Mouse (Mus musculus) neutrophil, adult 59 days (primary cell): ENCODE measurements around the gene Gm19684. TPM values are rescaled to one million over a fixed set of nuclear protein-coding genes. Genes with fewer than 3 reads are reported as not detected.

Experiments
- total RNA-seq, 2 experiments: library from RNA; stranded (reverse); gene quantifications; 1 replicate in 1 of 2; 2 replicates in 1 of 2; pipeline ENCODE4 v1.2.4; 2023

The Gm19684 gene
- under 1 TPM; 0.44 to 0.82 TPM for total RNA-seq

DNA sequence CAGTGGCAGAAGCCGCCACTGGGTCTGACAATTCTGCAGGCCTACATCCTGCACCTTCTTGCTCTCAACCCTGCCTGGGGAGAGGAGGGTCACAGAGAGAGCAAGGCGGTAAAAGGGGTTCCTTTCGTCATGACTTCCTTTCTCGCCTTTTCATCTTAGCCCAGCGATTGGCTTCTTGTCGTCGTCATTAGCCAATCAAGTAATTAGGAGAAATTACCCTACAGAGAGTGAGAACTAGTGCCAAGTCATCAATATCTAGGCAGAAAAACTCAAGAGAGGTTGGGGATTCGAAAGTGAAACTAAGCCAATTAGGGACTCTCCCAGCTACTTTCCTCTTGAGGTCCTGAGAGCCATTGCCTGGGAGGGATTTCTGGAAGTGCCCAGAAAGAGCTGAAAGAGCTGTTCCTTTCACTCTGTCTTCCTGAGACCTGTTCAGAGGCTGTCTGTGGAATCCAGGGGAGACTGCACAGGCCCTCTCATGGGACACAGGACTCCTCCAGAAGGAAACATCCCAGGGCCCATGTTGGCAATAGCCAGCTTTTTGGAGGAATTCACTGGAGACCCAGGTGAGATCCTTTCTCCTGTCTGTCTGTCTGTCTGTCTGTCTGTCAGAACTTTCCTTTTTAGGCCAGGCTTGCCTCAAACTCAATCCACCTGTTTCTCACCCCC lies at the start of gene Gm19684:
Gene Gm19684 (plus strand): TSS at position 327 of the 669 bp plus-strand sequence.

GRCm38 (mm10) chr17:36128968-36129817 lies 7.7 kb downstream of the Gm19684 start, which contains the start of gene Gm7030:
Gm7030 (minus strand) TSS chr17:36129425.

DNA sequence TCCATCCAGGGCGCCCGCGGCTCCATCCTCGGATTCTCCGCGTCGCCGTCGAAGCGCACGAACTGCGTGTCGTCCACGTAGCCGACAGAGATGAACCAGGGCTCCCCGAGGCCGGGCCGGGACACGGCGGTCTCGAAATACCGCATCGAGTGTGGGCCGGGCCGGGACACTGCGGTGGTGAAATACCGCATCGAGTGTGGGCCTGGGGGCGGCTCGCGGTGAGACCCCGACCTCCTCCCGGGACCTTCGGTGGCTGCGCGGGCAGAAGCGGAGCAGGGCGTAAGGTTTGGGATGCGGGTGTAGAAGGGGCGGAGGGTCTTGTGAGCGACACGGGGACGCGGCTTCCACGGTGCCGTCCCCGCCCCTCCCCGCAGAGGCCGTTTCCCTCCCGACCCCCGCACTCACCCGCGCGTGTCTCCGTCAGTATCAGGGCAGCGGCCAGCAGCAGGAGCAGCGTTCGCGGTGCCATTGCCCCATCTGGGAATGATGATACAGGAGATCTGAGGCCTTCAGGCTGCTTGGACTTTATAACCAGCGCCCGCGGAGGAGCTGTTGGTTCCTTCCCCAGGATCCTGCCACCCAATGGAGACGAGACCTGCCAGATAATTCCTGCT lies 46.7 kb downstream of the Gm19684 start, which contains the start of gene Gm8909:
Gene Gm8909 (minus strand): TSS at position 499 of the 614 bp plus-strand sequence.

Other genes starting within 250 kb of the Gm19684 start
- 10 to 100 TPM; 63.4 to 68.3 TPM for gene Dhx16, start 241.9 kb upstream of the Gm19684 start, total RNA-seq
- gene 2310061I04Rik, start 224.2 kb upstream of the Gm19684 start, total RNA-seq = 10 to 100 TPM; 12.1 to 14.2 TPM
- gene Atat1, start 211.6 kb upstream of the Gm19684 start, total RNA-seq = 10 to 100 TPM; 13.1 to 14.4 TPM
- 10 to 100 TPM; 18.4 to 21.4 TPM for gene Mrps18b, start 205.3 kb upstream of the Gm19684 start, total RNA-seq
- 100 to 1,000 TPM; 100 to 125 TPM for gene Ppp1r10, start 205.2 kb upstream of the Gm19684 start, total RNA-seq
- gene Abcf1, start 151.9 kb upstream of the Gm19684 start, total RNA-seq = 10 to 100 TPM; 73.8 to 79.6 TPM
- 10 to 100 TPM; 43.5 to 46.4 TPM for gene Gnl1, start 141.8 kb upstream of the Gm19684 start, total RNA-seq
- gene Prr3, start 141.4 kb upstream of the Gm19684 start, total RNA-seq = 10 to 100 TPM; 25.9 to 32.6 TPM
- gene H2-T24, start 101.1 kb upstream of the Gm19684 start, total RNA-seq = 10 to 100 TPM; 34.9 to 43.5 TPM
- 100 to 1,000 TPM; 154 to 159 TPM for gene H2-T23, start 88.8 kb upstream of the Gm19684 start, total RNA-seq
- 10 to 100 TPM; 28.5 to 30.4 TPM for gene H2-T22, start 78.9 kb upstream of the Gm19684 start, total RNA-seq
- under 1 TPM in 1 of 2 experiments, not detected in 1; 0.24 TPM for gene Gm6034, start 78.7 kb upstream of the Gm19684 start, total RNA-seq
- gene Gm11127, start 63.3 kb upstream of the Gm19684 start, total RNA-seq = 10 to 100 TPM; 26.6 to 29.0 TPM
- under 1 TPM; 0.82 to 0.86 TPM for gene Gm7030, start 7.7 kb downstream of the Gm19684 start, total RNA-seq
- gene Gm8909, start 46.9 kb downstream of the Gm19684 start, total RNA-seq = not detected
- gene H2-T3, start 68.6 kb downstream of the Gm19684 start, total RNA-seq = not detected
- 10 to 100 TPM; 45.3 to 49.0 TPM for gene Rpp21, start 136.4 kb downstream of the Gm19684 start, total RNA-seq
- 10 to 100 TPM; 39.3 to 41.4 TPM for gene Trim39, start 150.6 kb downstream of the Gm19684 start, total RNA-seq
- gene H2-M10.2, start 164.8 kb downstream of the Gm19684 start, total RNA-seq = not detected
- not detected for gene H2-M10.1, start 204.5 kb downstream of the Gm19684 start, total RNA-seq
- gene H2-M10.3, start 246.7 kb downstream of the Gm19684 start, total RNA-seq = not detected